Mouse (Mus musculus) T-helper 17 cell (primary cell): ENCODE measurements around the gene Krtap1-3.

Experiments
- in situ Hi-C, 2 experiments: fragments of 300-600 bp; cut with MboI, MseI; formaldehyde crosslinking; loops; 1 replicate in 1 of 2; 2 replicates in 1 of 2; pipeline ENCODE4 v1.15.1; 2025; ENCODE audit warnings: high pct_unique_total_duplicates in 2 of 2

Gene Krtap1-3

GRCm38 (mm10) chr11:99557976-99558745, 33.0 kb downstream of the Krtap1-3 start:
- in situ Hi-C loops, result no loop called here

- in situ Hi-C loops, result no loop called here
These were observed 34.4 kb downstream of the Krtap1-3 start, which contains the start of gene Krtap3-2 for GRCm38 (mm10) chr11:99556753-99557152. Gene Krtap3-2 (minus strand): TSS chr11:99556853.

GRCm38 (mm10) chr11:99556195-99556594, 34.9 kb downstream of the Krtap1-3 start:
- in situ Hi-C loops, result no loop called here

- in situ Hi-C loops, result no loop called here
These were observed 40.4 kb downstream of the Krtap1-3 start, which contains the start of gene Krtap3-3 for GRCm38 (mm10) chr11:99550765-99551164. Gene Krtap3-3 (minus strand): TSS chr11:99550865.

- in situ Hi-C loops, result no loop called here
These were observed 43.2 kb downstream of the Krtap1-3 start for GRCm38 (mm10) chr11:99547892-99548291.
